14 mouse cellular contexts compared by ENCODE assay signal in the genomic region with DNA sequence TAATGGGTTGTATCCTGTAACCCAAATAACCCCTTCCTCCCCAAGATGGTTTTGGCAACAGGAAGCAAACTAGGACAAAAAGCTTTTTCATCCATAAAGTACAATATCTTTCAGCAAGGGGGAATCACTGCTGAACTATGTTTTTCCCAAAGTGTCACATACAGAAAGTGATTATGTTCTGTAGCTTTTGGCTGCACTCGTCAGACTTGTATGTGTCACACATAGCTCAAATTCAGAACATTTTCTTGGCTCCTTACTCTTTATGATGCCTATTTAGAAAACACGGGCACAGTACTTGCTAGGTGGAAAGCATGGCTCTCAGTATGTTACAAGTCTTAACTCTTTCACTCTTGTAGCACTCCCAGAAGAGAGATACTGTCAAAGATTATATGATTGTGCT.
"Had no signal": no experiment of that assay in that cellular context is flagged by ENCODE, and none has a peak within 500 bp of the region (broad histone marks: within the 10 kb centered on the region; RNA-seq: fewer than 3 reads in every experiment).

No protein-coding gene starts in this region.

- H3K4me2 ChIP-seq: kidney, embryonic 15.5 days; limb, embryonic 15.5 days; liver, embryonic 15.5 days; lung, embryonic 15.5 days; midbrain, embryonic 12.5 days; neural tube, embryonic 13.5 days; stomach, embryonic 15.5 days had no signal

- H3K27ac ChIP-seq: kidney, embryonic 15.5 days; left cerebral cortex, adult 2 months; limb, embryonic 15.5 days; liver, embryonic 15.5 days; lung, embryonic 15.5 days; midbrain, embryonic 12.5 days; neural tube, embryonic 13.5 days; stomach, embryonic 15.5 days had no signal

- H3K4me1 ChIP-seq: liver, embryonic 15.5 days; midbrain, embryonic 12.5 days; neural tube, embryonic 13.5 days; stomach, embryonic 15.5 days had no signal

- H3K4me3 ChIP-seq: kidney, embryonic 15.5 days; left cerebral cortex, adult 2 months; limb, embryonic 15.5 days; liver, embryonic 15.5 days; lung, embryonic 15.5 days; midbrain, embryonic 12.5 days; neural tube, embryonic 13.5 days; stomach, embryonic 15.5 days had no signal

- ATAC-seq: midbrain, embryonic 16.5 days had no signal

- H3K27me3 ChIP-seq: kidney, embryonic 15.5 days; limb, embryonic 15.5 days; liver, embryonic 15.5 days; lung, embryonic 15.5 days; midbrain, embryonic 12.5 days; neural tube, embryonic 13.5 days; stomach, embryonic 15.5 days had no signal

- DNase-seq: kidney, adult 11 months; kidney, postnatal 14 days; right cerebral cortex, postnatal 14 days; thymus, adult 2 months; thymus, postnatal 25 days had no signal

- H3K36me3 ChIP-seq: liver, embryonic 15.5 days; lung, embryonic 15.5 days; midbrain, embryonic 12.5 days; neural tube, embryonic 13.5 days; stomach, embryonic 15.5 days had no signal

- H3K9me3 ChIP-seq: kidney, embryonic 15.5 days; limb, embryonic 15.5 days; liver, embryonic 15.5 days; lung, embryonic 15.5 days; midbrain, embryonic 12.5 days; neural tube, embryonic 13.5 days; stomach, embryonic 15.5 days had no signal

- H3K9ac ChIP-seq: kidney, embryonic 15.5 days; limb, embryonic 15.5 days; liver, embryonic 15.5 days; lung, embryonic 15.5 days; midbrain, embryonic 12.5 days; neural tube, embryonic 13.5 days; stomach, embryonic 15.5 days had no signal
